Mouse (Mus musculus) neural tube, embryonic 14.5 days (tissue): Measurements from ENCODE around the gene Mink1. TPM values are rescaled to one million over a fixed set of nuclear protein-coding genes. Genes with fewer than 3 reads are reported as not detected.
"Not testable (repeated sequence)": the region's sequence is repeated elsewhere in the genome, so short reads cannot be mapped to it uniquely, and the experiment has no call there.

Experiments
- ATAC-seq: fragments of 200-750 bp; cut with Nextera tagmentation; 2 replicates; pipeline ENCODE4 v1.8.0; 2017; ENCODE audit warnings: low read depth, mild to moderate bottlenecking, moderate TSS enrichment, moderate library complexity
- H3K27ac ChIP-seq: fragments of 300-500 bp; sonication (generic); 2 replicates; pipeline ENCODE4 v1.5.1; 2014; ENCODE audit warnings: low read depth, mild to moderate bottlenecking, control low read depth, low read length, moderate library complexity, mixed read lengths
- H3K27me3 ChIP-seq: fragments of 300-500 bp; sonication (generic); 2 replicates; pipeline ENCODE4 v1.6.1; 2014; ENCODE audit warnings: low read length; ENCODE audit not compliant: control insufficient read depth, insufficient read depth
- H3K36me3 ChIP-seq: fragments of 300-500 bp; sonication (generic); 2 replicates; pipeline ENCODE4 v1.6.1; 2014; ENCODE audit warnings: low read length, mixed read lengths; ENCODE audit not compliant: control insufficient read depth, insufficient read depth
- H3K4me1 ChIP-seq: fragments of 300-500 bp; sonication (generic); 2 replicates; pipeline ENCODE4 v1.6.1; 2014; ENCODE audit warnings: low read length; ENCODE audit not compliant: control insufficient read depth, insufficient read depth
- H3K4me2 ChIP-seq: fragments of 300-500 bp; sonication (generic); 2 replicates; pipeline ENCODE4 v1.6.1; 2014; ENCODE audit warnings: mild to moderate bottlenecking, low read depth, low read length, control low read depth
- H3K4me3 ChIP-seq: fragments of 300-500 bp; sonication (generic); 2 replicates; pipeline ENCODE4 v1.5.1; 2014; ENCODE audit warnings: low read depth, low read length, control low read depth, mixed read lengths
- H3K9ac ChIP-seq: fragments of 300-500 bp; sonication (generic); replicated peaks from 2 replicates; pipeline ENCODE4 v1.6.1; 2014; ENCODE audit warnings: low read depth, mild to moderate bottlenecking, control low read depth, low read length, mixed read lengths
- H3K9me3 ChIP-seq: fragments of 300-500 bp; sonication (generic); 2 replicates; pipeline ENCODE4 v1.6.1; 2016; ENCODE audit warnings: low read length; ENCODE audit not compliant: control insufficient read depth
- WGBS: fragments of 180-500 bp; shearing (Covaris S2); extraction: QIAGEN DNeasy Blood & Tissue Kit; methylation state at CpG from one replicate; pipeline ENCODE4 v1.1.7; 2014; 5-methylcytosine and 5-hydroxymethylcytosine counted together
- polyA plus RNA-seq: library from polyadenylated mRNA; unstranded; fragments of >200 nt; fragmentation: Nextera tagmentation; extraction: Ambion mirVana; gene quantifications from 2 replicates; pipeline ENCODE4 v1.2.1, GENCODE M21; 2014

Gene Mink1
- polyA plus RNA-seq, 1 experiment from 2014 or later, result 20.2 TPM

DNA sequence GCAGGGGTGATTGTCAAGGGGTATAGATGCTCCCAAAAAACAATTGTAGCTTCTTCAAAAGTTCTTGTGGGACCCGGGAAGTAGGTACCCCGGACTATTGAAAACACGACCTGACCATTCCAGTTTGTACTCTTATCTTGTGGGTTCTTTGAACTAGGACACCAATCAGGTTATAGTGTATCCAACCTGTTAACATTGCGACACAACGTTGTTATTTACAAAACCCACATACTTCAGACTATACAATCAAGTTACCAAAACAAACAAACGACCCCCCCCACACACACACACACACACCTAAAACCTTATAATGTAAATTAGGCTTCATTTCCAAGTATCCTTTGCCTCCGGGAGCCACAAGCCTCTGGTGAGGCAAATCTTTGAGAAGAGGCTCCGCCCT is 37.9 kb upstream of the Mink1 start:
- Histone ChIP-seq H3K9ac (no peak overlapping the region), H3K27ac (no peak overlapping the region), H3K4me3 (peak overlapping the region; percentile 58; the same call in 1 of the 2 replicates), H3K27me3 (no peaks in the 10 kb centered on the region), H3K36me3 (peaks cover 19% of the 10 kb centered on the region), H3K9me3 (no peaks in the 10 kb centered on the region), H3K4me2 (peak overlapping the region; percentile 75), H3K4me1 (peaks cover 8% of the 10 kb centered on the region)
- WGBS, result 5% methylated on average over 8 of the region's 8 CpGs
- ATAC-seq, result no peak; the same call in 1 of the 2 replicates

DNA sequence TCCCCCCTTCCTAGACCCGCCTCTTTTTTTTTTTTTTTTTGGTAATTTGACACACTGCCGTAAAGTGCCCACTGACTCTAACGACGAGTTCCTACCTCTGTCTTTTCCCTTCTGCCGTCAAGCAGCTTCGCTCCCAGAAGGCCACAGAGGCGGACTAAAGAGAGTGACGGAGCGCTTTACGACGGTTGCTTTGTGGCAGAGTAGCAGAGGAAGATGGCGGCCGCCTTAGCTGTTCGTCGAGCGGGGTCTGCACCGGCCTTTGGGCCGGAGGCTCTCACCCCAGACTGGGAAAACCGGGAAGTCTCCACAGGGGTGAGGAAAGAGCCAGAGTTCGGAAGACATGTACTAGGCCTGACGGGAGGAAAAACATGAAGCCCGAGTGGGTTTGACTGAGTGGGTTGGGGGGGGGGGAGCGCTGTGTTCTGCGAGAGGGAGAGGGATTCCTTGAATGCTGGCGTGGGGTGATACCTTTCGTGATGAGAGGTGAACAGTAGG is 37.5 kb upstream of the Mink1 start, which contains the start of gene Psmb6:
Psmb6 (plus strand) TSS at position 184 of the 495 bp plus-strand sequence.
- Histone ChIP-seq H3K4me2 (peak within 1 kb of the TSS; percentile 75), H3K27me3 (no peaks in the 10 kb centered on the region), H3K27ac (peak within 1 kb of the TSS; percentile 57; the same call in 1 of the 2 replicates), H3K36me3 (peaks cover 19% of the 10 kb centered on the region), H3K9ac (peak within 1 kb of the TSS; percentile 59), H3K4me3 (peak within 1 kb of the TSS; percentile 58), H3K9me3 (no peaks in the 10 kb centered on the region), H3K4me1 (peaks cover 8% of the 10 kb centered on the region)
- peak; percentile 94 for ATAC-seq
- under 1% methylated on average over 24 of the region's 26 CpGs for WGBS

DNA sequence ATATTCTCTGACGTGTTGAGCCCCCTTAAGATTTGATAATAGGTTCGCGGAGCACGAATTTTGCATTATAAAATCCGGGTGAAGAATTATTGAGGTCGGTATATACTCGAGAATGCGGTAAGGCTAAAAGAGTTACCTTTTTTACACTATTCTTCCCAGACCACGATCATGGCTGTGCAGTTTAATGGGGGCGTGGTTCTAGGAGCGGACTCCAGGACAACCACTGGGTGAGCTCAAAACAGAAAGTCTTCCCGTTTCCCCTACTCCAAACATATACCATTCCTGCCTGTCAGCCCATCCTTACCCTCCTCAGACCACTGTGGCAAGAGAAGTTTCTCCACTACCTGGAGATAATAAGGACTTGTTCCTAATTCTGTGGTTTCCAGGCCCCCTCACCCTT is 37.0 kb upstream of the Mink1 start:
- Histone ChIP-seq H3K9me3 (no peaks in the 10 kb centered on the region), H3K4me3 (peak overlapping the region; percentile 58), H3K9ac (peak overlapping the region; percentile 59), H3K27me3 (no peaks in the 10 kb centered on the region), H3K4me2 (peak overlapping the region; percentile 75), H3K36me3 (peaks cover 19% of the 10 kb centered on the region), H3K4me1 (peaks cover 8% of the 10 kb centered on the region), H3K27ac (0 out of 2 replicates have a peak overlapping the region, but pooled peaks have one; percentile 57)
- ATAC-seq, result peak; percentile 49; the same call in 1 of the 2 replicates
- WGBS, result 3% methylated on average over 12 of the region's 12 CpGs

DNA sequence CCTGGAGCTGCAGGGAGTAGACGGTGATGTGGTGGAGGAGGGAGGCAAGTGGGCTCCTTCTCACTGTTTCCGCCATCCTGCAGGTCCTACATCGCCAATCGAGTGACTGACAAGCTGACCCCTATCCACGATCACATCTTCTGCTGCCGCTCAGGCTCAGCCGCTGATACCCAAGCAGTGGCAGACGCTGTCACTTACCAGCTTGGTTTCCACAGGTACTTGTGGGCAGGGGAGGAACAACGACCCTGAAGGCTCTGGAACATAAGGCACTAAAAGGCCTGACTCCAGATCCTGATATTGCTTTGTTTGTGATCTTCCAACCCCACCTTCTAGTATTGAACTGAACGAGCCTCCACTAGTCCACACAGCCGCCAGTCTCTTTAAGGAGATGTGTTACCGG is 36.5 kb upstream of the Mink1 start:
- WGBS, result 85% methylated on average over 12 of the region's 12 CpGs
- Histone ChIP-seq H3K4me3 (peak overlapping the region; percentile 58), H3K4me2 (peak overlapping the region; percentile 75), H3K9ac (no peak overlapping the region), H3K36me3 (peaks cover 19% of the 10 kb centered on the region), H3K27me3 (no peaks in the 10 kb centered on the region), H3K4me1 (peaks cover 8% of the 10 kb centered on the region), H3K9me3 (no peaks in the 10 kb centered on the region), H3K27ac (no peak overlapping the region)
- no peak for ATAC-seq

DNA sequence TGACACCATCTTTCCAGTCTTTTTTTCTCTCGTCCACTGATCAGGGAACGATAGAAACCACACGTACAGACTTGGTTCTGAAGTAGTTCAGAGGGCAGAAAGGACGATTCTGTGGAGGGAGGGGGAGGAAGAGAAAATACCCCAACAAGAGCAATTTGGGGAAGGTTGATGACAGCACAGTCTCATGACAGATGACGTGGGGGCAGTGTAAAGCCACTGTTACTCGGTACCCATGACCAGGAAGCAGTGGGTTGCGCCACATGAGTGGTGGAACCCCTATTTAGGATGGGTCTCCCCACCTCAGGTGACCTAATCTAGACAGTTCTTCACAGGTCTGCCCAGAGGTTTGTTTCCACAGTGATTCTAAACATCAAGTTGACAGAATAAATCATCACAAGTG is 34.1 kb upstream of the Mink1 start:
- WGBS, result 87% methylated on average over 7 of the region's 7 CpGs
- no peaks in the 10 kb centered on the region for H3K27me3 ChIP-seq
- H3K4me2 ChIP-seq, result no peak overlapping the region

DNA sequence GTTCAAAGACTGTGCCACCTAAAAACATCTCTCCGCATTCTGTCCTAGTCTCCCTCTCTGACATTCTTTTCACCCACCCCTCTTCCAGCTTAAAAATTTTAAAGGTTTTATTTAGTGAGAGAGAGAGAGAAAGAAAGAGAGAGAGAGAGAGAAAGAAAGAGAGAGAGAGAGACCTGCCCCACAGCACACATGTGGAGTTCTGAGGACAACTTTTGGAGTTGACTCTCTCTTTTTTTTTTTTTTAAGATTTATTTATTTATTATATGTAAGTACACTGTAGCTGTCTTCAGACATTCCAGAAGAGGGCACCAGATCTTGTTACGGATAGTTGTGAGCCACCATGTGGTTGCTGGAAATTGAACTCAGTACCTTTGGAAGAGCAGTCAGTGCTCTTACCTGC is 31.6 kb upstream of the Mink1 start:
- not testable (repeated sequence) for ATAC-seq
- 95% methylated on average over 2 of the region's 2 CpGs for WGBS
- H3K36me3 ChIP-seq, result peaks cover 19% of the 10 kb centered on the region

More for the DNA sequence above, 34.1 kb upstream of the Mink1 start:
- Histone ChIP-seq H3K9me3 (no peaks in the 10 kb centered on the region), H3K27ac (no peak overlapping the region), H3K9ac (no peak overlapping the region), H3K4me3 (no peak overlapping the region), H3K4me1 (peaks cover 8% of the 10 kb centered on the region), H3K36me3 (peaks cover 19% of the 10 kb centered on the region)
- ATAC-seq, result no peak

DNA sequence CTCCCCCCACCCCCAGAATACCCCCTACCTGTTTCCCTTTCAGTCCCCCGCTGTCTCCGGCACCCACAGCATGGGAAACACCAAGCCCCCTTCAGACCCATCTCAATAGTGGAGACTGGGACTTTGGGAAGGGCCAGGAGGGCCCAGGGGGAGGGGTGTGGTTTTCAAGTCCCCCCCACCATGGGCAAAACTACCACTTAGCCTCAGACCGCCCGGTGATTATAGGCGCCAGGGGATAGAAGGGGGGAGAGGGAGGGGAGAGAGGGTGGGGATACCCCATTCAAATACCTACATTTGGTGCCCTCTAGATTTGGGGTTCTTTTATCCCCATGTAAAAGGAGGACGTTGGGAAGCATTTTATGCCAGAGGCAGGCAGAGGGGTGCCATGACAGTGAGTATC is 29.8 kb upstream of the Mink1 start, which contains the start of gene Gm40193:
Gm40193 (minus strand) TSS at position 101 of the 400 bp plus-strand sequence.
- Histone ChIP-seq H3K9ac (no peak within 1 kb of the TSS), H3K4me2 (no peak within 1 kb of the TSS), H3K27me3 (no peaks in the 10 kb centered on the region), H3K4me3 (no peak within 1 kb of the TSS), H3K9me3 (no peaks in the 10 kb centered on the region), H3K36me3 (peaks cover 6% of the 10 kb centered on the region), H3K27ac (no peak within 1 kb of the TSS), H3K4me1 (no peaks in the 10 kb centered on the region)
- ATAC-seq, result no peak
- WGBS, result 89% methylated on average over 6 of the region's 6 CpGs

More for the DNA sequence above, 31.6 kb upstream of the Mink1 start:
- not testable (repeated sequence) for H3K9me3 ChIP-seq, H3K4me3 ChIP-seq, H3K9ac ChIP-seq, H3K27ac ChIP-seq, H3K4me1 ChIP-seq, H3K27me3 ChIP-seq, H3K4me2 ChIP-seq

DNA sequence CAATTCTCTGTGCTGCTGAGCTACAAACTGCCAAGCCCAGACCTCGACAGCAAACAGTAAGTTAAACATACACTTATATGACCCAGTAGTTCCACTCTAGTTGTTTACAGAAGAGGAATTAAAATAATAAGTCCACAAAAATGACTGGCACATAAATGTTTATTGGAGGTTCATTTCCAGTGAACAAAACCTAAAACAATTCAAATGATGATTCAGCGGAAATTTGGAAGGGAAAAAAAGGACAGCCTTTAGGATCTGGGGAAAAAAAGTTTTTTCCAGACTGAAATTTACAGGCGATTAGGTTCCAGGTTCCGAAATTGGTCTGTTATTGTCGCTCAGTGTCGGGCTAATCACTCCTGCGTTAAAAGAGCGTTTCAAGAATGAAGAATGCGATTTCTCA is 23.3 kb upstream of the Mink1 start:
- Histone ChIP-seq H3K4me3 (peak overlapping the region; percentile 53), H3K27me3 (peaks cover 6% of the 10 kb centered on the region; the same call in 1 of the 2 replicates), H3K27ac (no peak overlapping the region), H3K9me3 (no peaks in the 10 kb centered on the region), H3K9ac (0 out of 2 replicates have a peak overlapping the region, but pooled peaks have one; percentile 11), H3K4me2 (peak overlapping the region; percentile 70), H3K4me1 (no peaks in the 10 kb centered on the region), H3K36me3 (no peaks in the 10 kb centered on the region)
- ATAC-seq, result no peak; the same call in 1 of the 2 replicates
- WGBS, result 19% methylated on average over 9 of the region's 9 CpGs

DNA sequence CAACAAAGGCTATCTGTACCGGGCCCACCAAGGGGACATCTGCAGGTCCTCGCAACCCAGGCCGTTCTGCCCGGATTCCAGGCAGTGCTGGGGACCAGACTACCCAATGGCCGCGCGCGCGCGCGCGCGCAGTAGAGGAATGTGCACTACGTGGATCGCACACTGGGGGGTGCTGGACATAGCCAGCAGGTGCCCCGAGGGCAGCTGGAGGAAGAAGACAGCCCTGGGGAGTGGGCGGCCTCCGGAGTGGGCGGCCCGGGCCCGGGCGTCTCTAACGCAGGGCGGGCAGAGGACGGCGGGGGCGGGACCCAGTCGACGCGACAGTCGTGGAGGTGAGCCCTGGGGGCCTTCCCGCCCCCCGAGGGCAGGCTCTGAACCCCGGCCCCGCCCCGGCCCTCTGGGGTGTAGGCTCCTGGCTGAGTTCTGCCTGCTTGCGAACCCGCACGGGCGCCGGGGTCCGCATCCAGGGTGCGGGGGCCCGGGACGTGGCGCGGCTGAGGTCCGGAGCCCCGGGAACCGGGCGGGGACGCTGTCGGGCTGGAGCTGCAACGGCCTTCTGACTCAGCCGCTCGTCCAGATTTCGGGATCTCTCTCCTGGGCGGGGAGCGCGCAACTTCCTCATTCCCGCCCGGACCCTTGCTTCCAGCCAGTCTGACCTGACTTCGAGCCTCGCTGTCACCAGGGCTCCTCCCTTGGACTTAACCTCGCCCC is 22.6 kb upstream of the Mink1 start, which contains the start of gene Pld2:
Pld2 (plus strand) TSS at position 188 of the 711 bp plus-strand sequence.
- Histone ChIP-seq H3K27me3 (peaks cover 6% of the 10 kb centered on the region; the same call in 1 of the 2 replicates), H3K9ac (peak within 1 kb of the TSS; percentile 62), H3K27ac (no peak within 1 kb of the TSS), H3K4me3 (peak within 1 kb of the TSS; percentile 53), H3K4me1 (no peaks in the 10 kb centered on the region), H3K4me2 (peak within 1 kb of the TSS; percentile 70), H3K9me3 (no peaks in the 10 kb centered on the region), H3K36me3 (no peaks in the 10 kb centered on the region)
- WGBS, result under 1% methylated on average over 58 of the region's 65 CpGs
- ATAC-seq, result peak; percentile 90
